Mouse (Mus musculus) c-Kit-negative CD71-positive TER-119-positive erythroid progenitor cells, embryonic 14.5 days (primary cell): Measurements from ENCODE around the gene Tmem229a.

Experiments
- DNase-seq: peaks from one replicate; pipeline ENCODE4 v3.0.0-alpha.2; 2013; ENCODE audit warnings: low read depth, low spot score

Gene Tmem229a

DNA sequence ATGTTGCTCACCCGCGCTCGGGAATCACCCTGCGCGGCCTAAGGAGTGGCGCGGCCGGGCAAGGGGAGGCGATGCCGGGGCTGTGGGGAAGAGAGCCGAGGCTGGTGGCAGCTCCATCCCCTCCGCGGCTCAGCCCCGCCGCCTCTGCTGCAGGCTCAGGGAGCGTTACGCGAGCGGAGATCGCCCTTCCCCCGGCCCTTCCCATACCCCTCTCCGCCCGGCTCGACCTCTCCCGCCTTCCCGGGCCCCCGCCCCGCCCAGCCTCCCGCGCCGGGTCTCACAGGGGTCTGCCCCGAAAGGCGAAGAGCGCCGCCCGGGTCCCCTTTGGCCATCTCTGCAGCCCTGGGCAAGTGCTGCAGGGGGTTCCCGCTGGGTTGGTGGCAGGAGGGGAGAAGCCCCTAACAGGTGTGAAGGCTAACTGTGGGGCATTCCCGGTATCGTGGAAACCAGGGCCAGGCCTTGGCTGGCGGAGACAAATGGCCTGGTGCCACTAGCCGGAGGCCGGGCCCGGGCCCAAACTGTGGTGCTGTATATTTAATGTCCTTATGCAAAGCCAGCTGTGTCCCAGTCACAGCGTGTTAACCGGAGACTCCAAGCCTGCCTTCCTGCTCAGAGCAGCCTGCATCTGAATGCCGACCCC lies at the start of gene Tmem229a:
Tmem229a (minus strand) TSS at position 352 of the 640 bp plus-strand sequence.
- DNase-seq: no peak

DNA sequence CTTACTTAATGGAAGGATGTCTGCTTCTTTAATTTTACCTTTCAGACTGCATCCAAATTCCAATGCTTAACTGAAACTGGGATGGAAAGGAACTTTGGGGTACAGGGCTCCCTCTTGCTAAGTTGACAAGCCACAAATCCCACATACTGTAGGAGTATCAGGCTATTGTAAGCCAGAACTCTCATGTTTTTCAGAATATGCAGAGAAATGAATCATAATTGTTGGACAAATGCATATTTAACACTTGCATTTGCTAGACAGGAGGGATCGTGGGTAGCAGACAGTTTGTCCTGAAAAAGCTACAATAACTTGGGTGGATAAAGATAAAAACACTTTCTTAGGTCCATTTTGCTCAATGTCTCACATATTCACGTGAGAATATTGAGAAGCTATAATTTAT lies 37.7 kb upstream of the Tmem229a start:
- DNase-seq: no peak

DNA sequence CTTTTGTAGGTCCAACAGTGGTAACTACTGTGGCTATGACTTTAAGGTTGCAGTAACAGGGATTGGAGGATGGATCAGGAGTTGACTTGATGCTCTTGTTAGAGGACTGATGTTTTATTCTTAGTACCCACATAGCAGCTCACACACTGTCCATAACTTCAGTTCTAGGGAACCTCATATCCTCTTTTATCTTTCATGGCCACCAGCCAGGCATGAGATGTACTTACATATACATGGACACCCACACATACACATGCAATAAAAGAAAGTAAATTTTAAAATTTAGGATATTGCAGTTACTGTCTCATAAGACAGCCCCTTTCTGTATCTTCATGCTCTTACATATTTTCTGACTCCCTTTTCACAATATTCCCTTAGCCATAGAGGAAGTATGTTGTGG lies 33.7 kb upstream of the Tmem229a start:
- no peak for DNase-seq

DNA sequence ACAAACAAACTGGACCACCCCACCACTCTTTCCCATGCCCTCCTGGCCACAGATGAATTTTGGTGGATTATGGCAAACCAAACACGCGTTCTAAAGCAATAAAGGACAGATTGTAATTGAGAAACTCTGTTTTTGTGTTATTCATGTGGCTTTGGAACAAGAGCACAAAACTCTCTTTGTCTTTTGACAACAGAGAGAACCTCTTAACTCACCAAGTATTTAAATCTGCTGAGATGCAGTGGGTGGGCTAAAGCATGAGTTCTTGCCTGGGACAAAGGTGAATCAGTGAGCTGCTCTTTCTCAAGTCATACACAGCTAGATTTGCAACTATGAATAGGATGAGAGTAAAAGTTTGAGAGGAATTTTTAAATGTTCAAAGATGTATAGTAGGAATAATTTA lies 20.1 kb upstream of the Tmem229a start:
- no peak for DNase-seq

DNA sequence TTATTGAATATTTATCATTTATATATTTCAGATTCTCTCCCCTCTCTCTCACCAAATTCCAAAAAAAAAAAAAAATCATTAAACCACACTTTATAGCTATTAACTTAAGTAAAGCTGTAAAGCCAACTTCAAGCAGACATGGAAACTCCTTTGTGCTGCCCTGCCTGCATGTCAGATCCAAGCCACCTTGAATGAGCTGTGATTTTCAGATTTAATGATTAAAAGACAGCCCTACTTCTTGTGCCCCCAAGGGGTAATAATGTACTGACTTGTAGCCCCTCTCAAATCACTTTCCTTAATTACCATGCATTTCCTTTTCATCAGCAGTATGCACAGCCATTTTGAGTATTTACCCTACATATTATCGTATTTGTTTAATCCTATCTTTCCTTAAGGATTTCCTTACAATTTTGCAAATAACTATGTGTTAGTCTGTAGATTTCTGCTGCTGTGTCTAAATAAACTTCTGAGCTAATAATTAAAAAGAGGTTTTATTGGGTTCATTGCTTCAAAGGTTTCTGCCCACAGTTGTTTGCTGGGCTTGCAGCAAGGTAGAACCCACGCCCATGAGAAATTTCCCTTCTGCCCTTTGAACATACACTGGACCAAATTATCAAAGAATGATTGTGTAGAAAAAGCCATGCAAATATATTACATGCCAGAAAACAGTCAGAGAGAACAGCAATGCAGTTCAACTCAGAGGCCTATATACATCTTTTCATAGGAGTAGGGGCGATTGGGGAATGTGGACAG lies 12.6 kb upstream of the Tmem229a start:
- DNase-seq: no peak

DNA sequence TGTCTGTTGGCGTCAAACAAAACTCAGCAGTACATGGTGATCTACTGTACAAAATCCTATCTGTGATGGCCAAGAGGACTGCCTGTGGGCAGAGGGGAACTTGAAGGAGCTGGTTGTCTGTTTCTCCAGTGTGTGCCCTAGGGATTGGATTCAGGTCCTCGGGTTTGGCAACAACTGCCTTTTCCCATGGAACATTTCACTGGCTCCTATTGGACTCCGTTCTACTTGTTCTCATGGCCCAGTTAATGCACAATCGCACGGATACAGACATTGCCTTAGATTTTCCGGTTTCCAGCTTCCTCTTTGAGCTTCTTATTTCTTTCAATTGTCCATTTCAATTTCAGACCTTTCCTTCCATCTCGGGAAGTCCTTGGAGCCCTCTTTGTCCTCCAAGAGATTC lies 11.6 kb upstream of the Tmem229a start:
- DNase-seq: no peak

DNA sequence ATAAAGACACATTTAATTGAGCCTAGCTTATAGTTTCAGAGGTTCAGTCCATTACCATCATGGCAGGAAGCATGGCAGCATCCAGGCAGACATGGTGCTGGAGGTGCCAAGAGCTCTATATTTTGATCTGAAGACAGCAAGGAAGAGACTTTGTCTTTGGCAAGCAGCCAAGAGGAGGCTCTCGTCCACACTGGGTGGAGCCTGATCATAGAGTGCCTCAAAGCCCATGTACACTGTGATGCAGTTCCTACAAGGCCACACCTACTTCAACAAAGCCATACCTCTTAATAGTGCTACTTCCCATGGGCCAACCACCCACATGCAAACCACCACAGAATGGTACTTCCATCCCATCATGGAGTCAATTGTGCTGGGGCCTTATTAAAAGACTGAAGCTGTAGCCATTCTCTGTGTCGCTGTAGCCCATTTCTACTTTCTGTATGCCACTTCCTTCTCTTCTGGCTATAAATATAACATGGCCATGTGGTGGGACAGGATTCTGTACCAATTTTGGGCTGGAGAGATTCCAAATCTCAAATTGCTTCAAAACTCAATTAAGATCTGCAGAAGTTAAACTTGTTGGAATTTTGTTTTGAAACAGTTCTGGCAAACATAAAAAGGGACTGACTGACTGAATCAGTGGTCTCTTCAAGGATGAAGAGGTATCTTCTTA lies 10.0 kb upstream of the Tmem229a start:
- DNase-seq: no peak

DNA sequence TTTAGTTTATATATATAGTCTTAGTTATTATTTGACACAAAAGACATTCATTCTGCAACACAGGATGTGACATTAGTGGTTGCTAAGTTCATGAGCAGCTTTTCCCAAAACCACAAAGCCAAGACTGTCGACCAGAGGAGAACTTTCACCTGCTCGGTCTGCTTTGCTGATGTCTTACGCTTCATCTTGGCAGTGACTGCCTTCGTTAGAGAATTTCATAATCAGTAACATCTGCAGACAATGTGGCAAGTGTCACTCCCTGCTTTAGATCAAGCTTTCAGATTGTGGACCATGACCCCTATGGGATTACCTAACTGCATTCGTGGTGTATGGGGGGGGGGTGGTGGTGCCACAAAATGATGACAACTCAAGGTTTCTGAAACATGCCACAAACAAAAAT lies 7.7 kb upstream of the Tmem229a start:
- no peak for DNase-seq

DNA sequence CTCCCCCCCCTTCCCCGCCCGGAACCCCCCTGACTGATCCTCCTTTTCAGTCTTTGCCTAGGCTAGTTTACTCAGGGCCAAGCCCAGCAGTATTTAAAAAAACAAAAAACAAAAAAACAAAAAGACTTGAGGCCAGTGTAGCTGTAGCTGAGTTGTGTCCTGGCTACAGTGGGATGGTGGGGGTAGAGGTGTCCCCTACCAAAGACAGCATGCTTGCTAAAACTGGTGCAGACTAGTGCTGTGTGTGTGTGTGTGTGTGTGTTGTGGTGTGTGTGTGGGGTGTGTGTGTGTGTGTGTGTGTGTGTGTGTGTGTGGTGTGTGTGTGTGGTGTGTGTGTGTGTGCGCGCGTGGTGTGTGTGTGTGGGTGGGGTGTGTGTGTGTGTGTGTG lies 483 bp upstream of the Tmem229a start:
- DNase-seq: no peak

DNA sequence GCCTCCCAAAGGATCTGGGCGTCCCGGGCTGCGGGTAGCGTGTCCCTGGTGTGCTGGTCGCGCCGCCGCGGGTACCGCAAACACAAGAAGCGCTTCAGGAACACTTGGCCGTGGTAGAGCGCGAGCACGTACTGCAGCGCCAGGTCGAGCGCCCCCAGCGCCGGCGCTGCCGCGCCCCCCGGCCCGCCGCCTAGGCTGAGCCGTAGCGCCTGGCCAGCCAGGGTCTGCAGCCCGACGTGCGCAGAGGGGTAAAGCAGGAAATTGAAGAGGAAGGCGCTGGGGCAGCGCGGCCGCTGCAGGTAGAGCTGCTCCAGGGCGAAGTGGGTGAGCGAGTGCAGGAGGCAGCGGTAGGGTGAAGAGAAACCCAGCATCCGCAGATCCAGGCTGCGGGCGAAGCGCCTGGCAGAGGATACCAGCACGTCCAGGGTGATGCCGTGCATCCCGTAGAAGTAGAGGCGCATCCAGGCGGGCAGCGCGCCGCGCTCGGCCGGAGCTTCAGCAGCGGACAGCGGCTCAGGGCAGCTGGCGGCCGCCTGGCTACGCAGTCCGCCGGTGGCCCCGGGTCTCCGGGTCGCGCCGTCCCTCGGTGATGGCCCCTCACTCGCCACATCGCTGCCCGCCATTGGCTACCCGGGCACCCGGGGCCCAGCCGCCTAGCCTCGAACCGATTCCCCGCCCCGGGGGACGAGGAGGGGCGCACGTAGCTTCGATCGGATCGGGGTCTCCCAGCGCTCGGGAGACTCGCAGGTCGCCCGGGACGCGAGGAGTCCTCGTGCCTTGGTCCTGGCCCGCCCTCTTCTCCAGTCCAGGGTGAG lies 759 bp downstream of the Tmem229a start:
- DNase-seq: no peak

DNA sequence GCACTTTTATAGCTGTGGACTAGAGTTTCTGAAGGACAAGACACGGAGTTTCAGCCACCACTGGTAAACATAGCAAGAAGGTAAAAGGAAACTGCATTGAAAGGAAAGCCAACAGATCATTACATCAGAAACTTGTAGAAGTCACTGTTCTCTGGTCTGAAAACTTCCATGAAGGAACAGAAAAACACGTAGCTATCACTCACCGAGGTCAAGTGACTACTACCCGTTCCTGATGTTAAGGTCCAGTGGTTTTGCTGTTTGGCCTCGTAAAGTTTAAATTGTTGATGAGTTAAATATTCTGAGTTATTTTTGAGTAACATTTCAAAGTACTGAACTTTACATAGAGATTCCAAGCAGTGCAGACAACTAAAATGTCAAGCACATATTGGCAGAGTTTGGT lies 2.0 kb downstream of the Tmem229a start:
- no peak for DNase-seq

DNA sequence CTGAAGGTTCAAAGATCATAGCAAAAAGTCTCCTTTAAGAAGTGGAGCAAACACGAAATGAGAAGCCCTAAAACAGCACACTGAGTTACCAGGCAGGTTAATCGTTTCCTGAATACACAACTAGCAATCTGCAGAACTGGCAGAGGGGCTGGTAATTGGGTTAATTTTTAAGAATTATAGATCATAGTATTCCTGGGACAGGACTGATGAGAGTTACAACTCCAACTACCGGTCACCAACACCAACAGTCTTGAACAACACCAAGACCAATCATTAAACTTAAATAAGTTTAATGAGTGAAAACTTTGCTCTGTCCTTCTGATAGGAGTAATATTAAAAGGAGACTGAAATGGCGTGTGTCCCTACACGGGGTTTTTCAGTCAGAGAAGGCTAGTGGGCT lies 3.8 kb downstream of the Tmem229a start:
- DNase-seq: no peak

DNA sequence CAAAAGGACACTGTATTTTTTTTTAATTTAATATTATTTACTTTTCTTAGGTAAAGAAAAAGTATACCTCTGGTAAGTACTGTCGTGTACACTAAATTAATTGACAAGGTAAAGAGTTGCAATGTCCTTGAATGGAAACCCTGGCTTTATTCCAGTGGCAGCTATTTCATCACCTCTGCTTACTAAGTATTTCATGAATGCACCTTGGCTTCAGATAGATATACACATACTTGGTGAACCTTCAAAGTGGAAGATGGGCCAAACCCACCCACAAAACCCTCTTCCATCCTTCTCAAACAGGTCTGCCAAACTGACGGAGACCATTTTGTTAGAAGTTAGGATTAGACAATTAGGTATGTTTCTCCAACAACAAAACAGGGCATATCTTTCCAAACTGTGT lies 5.4 kb downstream of the Tmem229a start:
- DNase-seq: no peak

DNA sequence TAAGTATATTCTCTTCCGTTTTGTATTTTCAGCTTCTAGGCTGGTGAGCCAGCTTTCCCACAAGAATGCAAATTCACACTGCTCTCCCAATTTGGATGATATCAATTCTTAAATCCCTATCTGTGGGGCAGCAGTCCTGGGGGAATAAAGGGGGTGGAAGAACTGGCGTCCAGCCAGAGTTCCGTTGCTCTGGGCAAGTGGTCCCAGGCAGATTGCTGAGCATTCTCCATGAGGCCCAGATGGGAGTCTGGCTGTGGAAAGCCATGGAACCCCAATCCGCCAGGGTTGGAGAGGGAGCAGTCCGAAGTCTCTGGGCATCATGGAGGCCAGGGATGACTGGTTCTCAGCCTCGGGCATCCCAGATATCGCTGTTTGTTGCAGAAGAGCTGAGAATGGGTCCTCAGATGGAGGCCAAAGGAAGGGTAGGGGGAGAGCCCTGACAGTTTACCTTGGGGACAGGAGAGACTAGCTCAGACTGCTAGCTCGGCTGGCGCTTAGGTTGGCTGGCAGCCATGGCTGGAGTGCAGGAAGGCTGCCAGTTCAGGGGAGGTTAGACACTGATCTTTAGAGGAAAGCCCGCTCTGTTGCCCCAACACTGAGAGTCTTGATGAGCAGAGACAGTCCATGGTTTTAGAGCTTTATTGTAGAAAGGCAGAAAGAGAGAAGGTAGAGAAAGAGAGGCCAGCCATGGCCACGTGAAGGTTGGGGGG lies 30.9 kb downstream of the Tmem229a start:
- DNase-seq: no peak

DNA sequence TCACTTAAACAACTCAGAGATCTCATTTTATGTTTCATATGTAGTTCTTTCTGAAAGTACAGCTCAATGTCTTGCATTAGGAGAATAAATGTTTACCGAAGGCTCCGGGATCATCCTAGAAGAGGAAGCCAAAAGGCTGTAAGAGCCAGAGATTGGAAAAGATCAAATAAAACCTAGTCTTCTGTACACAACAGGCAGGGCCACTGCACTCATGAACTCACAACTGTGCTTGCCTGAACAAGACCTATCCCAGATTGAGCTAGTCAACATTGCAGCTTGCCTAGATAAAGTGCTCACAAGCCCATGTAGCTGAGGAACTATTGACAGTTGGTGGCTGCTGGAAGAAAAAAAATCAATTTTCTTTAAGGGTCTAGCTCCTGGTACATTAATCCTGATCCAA lies 42.5 kb downstream of the Tmem229a start:
- DNase-seq: no peak

DNA sequence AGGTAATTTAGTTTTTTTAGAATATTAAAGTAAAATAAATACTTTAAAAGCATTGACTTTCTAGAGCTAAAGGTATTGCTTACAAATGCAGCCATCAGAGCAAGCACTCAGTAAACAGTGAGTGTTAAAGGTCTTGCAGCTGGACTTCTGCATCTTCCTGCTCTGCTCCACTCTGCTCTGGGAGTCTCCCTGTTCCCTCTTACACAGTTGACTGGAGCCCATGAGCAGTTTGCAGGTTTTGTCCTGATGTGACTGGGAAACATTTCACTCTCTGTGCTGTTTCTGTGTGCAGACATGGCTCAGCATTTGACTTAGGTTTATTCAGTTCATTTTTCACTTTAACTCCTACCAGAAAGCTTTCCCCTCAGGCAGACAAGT lies 45.4 kb downstream of the Tmem229a start:
- no peak for DNase-seq

DNA sequence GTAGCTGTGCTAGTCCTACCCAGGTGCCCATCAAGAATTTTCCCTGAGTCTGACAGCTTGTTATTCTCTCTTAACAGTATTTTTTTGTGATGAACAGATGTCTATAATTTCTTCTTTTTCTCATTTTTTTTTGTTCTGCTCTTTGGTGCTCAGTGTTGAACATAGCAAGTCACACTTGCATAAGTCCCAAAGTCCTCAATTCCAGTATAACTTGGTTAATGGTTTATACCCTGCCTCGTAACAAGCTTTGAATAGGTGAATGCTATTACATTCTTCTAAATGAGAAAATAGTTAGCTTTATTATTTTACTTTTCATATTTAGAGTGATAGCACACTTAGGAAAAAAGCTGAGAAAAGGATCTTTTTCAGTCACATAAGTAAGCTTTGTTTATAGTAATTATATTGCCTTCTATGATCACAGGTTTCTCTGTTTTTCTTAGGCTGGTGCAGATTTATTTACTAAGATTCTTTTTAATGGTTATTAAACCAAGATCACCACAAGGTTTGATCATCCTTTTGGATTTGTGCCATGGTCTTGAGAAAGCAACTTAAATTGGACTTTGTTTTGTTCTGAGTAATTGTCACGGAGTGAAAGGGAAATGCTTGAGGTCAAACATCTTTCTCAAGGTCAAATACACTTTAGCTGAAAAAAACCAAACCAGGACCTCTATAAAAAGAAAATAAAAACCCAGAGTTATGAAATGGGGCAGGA lies 45.9 kb downstream of the Tmem229a start:
- DNase-seq: no peak

DNA sequence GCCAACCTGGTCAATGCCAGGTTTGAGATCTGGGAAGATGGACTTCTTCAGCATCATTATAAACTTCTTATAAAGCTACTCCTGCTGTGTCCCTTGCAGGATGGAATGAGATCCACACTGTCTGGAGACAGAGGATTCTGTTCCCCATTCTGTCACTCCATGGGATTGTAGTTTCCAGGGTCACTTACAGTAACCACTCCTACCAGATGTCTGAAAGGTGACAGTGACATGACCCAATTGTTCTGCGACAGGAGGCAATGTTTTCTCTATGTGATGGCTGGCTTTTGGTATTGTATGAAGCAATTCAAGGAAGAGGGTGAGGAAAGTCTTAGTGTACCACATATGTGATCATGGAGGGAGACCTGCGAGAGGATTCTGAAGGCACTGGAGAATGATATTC lies 48.3 kb downstream of the Tmem229a start:
- no peak for DNase-seq

DNA sequence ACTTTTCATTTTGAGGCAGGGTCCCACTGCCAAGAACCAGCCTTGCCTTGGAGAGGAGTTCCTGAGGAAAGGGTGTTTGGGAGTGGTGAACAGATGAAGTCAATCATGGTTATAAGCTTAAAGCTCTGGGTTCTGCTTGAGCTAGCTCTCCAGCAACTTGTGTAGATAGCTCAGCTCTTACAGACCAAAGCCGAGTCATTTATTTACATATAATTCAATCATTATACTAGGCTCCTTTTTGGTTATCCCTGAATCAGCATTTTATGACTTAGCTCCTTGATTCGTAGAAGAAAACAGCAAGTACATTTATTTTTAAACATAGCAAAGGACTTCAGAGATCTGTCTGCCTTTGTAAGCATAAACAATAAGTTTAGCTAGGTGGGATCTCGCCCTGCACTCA lies 51.0 kb downstream of the Tmem229a start:
- no peak for DNase-seq
